Mouse (Mus musculus): Measurements from ENCODE around the gene Gm20594. TPM values are rescaled to one million over a fixed set of nuclear protein-coding genes. Genes with fewer than 3 reads are reported as not detected.

The Gm20594 gene
- polyA plus RNA-seq (2012; rRNA removed) = not detected in 2 replicates

DNA sequence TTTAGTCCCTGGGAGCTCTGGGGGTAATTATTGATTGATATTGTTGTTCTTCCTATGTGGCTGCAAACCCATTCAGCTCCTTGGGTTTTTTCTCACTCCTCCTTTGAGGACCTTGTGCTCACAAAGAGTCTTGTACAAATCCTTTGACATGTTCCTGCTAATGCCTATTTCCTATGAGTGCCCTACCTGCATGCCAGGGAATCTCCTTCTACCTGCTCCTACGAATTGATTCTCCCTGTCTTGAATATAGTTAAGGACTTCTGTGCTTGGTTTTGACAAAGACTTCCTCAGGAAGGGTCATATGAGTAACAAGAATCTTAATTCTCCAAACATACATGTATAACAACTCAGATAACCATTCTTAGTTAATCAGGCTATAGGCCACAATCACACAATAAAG lies at the start of gene Gm20594:
Gm20594 (plus strand) TSS at position 301 of the 400 bp plus-strand sequence.
- no peak for TF ChIP-seq CTCF (IDR thresholded peaks at IDR 0.05; ENCODE audit: borderline replicate concordance, extremely low read depth, insufficient read depth, insufficient read length)
- TF ChIP-seq POLR2A (IDR thresholded peaks at IDR 0.05; ENCODE audit: borderline replicate concordance, extremely low read depth, insufficient read depth, insufficient read length, poor library complexity, severe bottlenecking) = no peak
- DNase-seq (ENCODE audit: low read depth) = no peak

DNA sequence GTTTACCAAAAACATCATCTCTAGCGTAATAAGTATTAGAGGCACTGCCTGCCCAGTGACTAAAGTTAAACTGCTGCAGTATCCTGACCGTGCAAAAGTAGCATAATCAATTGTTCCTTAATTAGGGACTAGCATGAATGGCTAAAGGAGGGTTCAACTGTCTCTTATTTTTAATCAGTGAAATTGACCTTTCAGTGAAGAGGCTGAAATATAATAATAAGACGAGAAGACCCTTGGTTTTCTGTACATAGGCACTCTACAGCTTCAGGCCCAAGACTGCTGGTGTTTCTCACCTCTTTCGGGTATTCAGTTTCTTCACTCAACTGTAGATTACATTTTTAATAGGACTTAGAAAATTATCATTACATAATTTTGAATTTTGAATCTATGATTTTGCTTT lies 398 bp downstream of the Gm20594 start:
- TF ChIP-seq CTCF (IDR thresholded peaks at IDR 0.05; ENCODE audit: borderline replicate concordance, extremely low read depth, insufficient read depth, insufficient read length) (no peak), POLR2A (IDR thresholded peaks at IDR 0.05; ENCODE audit: borderline replicate concordance, extremely low read depth, insufficient read depth, insufficient read length, poor library complexity, severe bottlenecking) (no peak)
- DNase-seq (ENCODE audit: low read depth) = no peak

DNA sequence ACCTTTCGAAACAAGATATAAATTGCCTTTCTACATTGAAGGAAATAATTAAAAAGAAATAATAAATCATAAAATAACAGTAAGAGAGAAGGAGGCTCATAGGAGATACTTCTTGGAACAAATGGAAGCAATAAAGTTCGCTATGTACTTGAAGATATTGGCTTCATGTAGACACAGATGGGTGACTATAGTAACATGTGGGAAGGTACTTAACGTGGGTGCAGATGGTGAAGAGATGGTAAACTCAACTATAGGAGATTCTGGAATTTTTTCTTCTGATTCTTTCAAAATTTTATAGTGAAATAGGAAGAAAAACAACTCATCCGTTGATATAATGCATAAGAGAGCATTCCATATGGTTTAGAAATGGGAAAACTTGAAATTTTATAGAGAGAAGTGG lies 16.1 kb downstream of the Gm20594 start:
- no peak for DNase-seq (ENCODE audit: low read depth)
- TF ChIP-seq POLR2A (IDR thresholded peaks at IDR 0.05; ENCODE audit: borderline replicate concordance, extremely low read depth, insufficient read depth, insufficient read length, poor library complexity, severe bottlenecking) (no peak), CTCF (IDR thresholded peaks at IDR 0.05; ENCODE audit: borderline replicate concordance, extremely low read depth, insufficient read depth, insufficient read length) (no peak)

DNA sequence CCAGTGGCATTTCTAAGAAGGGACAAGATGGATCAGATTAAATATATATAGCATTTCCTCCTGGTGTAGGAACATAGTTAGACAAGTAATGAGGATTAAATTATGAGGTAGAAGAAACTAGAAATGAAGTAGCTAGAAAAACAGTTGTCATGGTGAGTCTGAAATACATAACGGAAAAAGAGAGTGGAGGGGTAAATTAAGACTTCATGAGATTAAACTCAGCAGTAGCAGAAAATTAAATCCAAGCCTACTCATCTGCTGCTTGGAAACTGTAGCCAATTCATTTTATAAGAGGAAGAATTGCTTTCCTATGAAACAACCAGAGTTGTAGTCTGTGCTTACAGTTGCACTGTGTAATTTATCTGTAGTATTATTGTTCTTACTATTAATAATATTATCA lies 29.1 kb downstream of the Gm20594 start:
- DNase-seq (ENCODE audit: low read depth) = no peak
- TF ChIP-seq CTCF (IDR thresholded peaks at IDR 0.05; ENCODE audit: borderline replicate concordance, extremely low read depth, insufficient read depth, insufficient read length) (no peak), POLR2A (IDR thresholded peaks at IDR 0.05; ENCODE audit: borderline replicate concordance, extremely low read depth, insufficient read depth, insufficient read length, poor library complexity, severe bottlenecking) (no peak)

Other genes with a start within 250 kb of the Gm20594 start
- gene Lrrtm4, start 201.0 kb downstream of the Gm20594 start, polyA plus RNA-seq (2012; rRNA removed) = 7.9 and 11.7 TPM in 2 replicates

Measured in brain, embryonic 14.5 days (tissue).